Mouse (Mus musculus) layer of hippocampus, postnatal 25 days (tissue): ENCODE measurements around the gene Myof. TPM values are rescaled to one million over a fixed set of nuclear protein-coding genes. Genes with fewer than 3 reads are reported as not detected.
A peak's percentile ranks its signal among the peaks of the same experiment; 100 is the strongest.

Experiments used
- DNase-seq, 2 experiments: peaks; one replicate each; pipeline ENCODE4 v3.0.0; 2022; ENCODE audit warnings: mixed read lengths in 2 of 2, low spot score in 1 of 2; ENCODE audit errors: extremely low spot score in 1 of 2
- total RNA-seq, 2 experiments: library from RNA; stranded (reverse); gene quantifications; 2 replicates each; pipeline ENCODE4 v1.2.3; 2021

Myof gene
- total RNA-seq, 2 experiments from 2014 or later, result 3.2 to 3.8 TPM

- DNase-seq, result no peak
Measured at GRCm38 (mm10) chr19:38004809-38005380, 38.5 kb downstream of the Myof start.

GRCm38 (mm10) chr19:38003671-38004521, 39.5 kb downstream of the Myof start:
- DNase-seq, result no peak

- DNase-seq, result no peak
Measured at GRCm38 (mm10) chr19:38002816-38003215, 40.6 kb downstream of the Myof start.

GRCm38 (mm10) chr19:38000990-38001389, 42.4 kb downstream of the Myof start:
- no peak for DNase-seq

GRCm38 (mm10) chr19:37999941-38000340, 43.4 kb downstream of the Myof start:
- DNase-seq, result no peak

- no peak for DNase-seq
Measured at GRCm38 (mm10) chr19:37994301-37994700, 49.1 kb downstream of the Myof start.

- DNase-seq, result no peak
Measured at GRCm38 (mm10) chr19:37992184-37992554, 51.2 kb downstream of the Myof start.

GRCm38 (mm10) chr19:37991399-37992183, 51.8 kb downstream of the Myof start:
- peak in 1 of 2 experiments; percentile 9 for DNase-seq

GRCm38 (mm10) chr19:37989971-37990370, 53.4 kb downstream of the Myof start:
- DNase-seq, result no peak

- no peak for DNase-seq
Measured at GRCm38 (mm10) chr19:37988156-37988555, 55.2 kb downstream of the Myof start.

- no peak for DNase-seq
Measured at GRCm38 (mm10) chr19:37985730-37986129, 57.6 kb downstream of the Myof start.

GRCm38 (mm10) chr19:37975951-37976350, 67.4 kb downstream of the Myof start:
- no peak for DNase-seq

GRCm38 (mm10) chr19:37970571-37970970, 72.8 kb downstream of the Myof start:
- no peak for DNase-seq

GRCm38 (mm10) chr19:37970004-37970403, 73.4 kb downstream of the Myof start:
- DNase-seq, result no peak

GRCm38 (mm10) chr19:37965828-37966227, 77.5 kb downstream of the Myof start:
- no peak for DNase-seq

GRCm38 (mm10) chr19:37963421-37963820, 80.0 kb downstream of the Myof start:
- no peak for DNase-seq

GRCm38 (mm10) chr19:37960791-37961190, 82.6 kb downstream of the Myof start:
- no peak for DNase-seq

- no peak for DNase-seq
Measured at GRCm38 (mm10) chr19:37959543-37960215, 83.7 kb downstream of the Myof start.

- no peak for DNase-seq
Measured at GRCm38 (mm10) chr19:37959076-37959475, 84.3 kb downstream of the Myof start.

- DNase-seq, result no peak
Measured at GRCm38 (mm10) chr19:37957256-37957655, 86.1 kb downstream of the Myof start.

GRCm38 (mm10) chr19:37956006-37956405, 87.4 kb downstream of the Myof start:
- no peak for DNase-seq
